Mouse (Mus musculus) embryonic fibroblast, embryonic 13.5 days (primary cell): ENCODE results near the gene Pde6g.

ENCODE experiments used
- CTCF ChIP-seq: IDR thresholded peaks from 2 replicates; pipeline ENCODE4 v1.5.1; 2011; ENCODE audit warnings: mild to moderate bottlenecking, control low read depth, low read length, moderate library complexity, borderline replicate concordance; ENCODE audit not compliant: insufficient read depth
- POLR2A ChIP-seq: IDR thresholded peaks from 2 replicates; pipeline ENCODE4 v1.6.1; 2011; ENCODE audit warnings: low read depth, mild to moderate bottlenecking, control low read depth, low read length, moderate library complexity

GRCm38 (mm10) chr11:120457370-120457769 is 4.1 kb upstream of the Pde6g start:
- TF ChIP-seq POLR2A (peak; percentile 14; the same call in 1 of the 2 replicates), CTCF (no peak)
